In genomic region chr4:53878542-53879417, GRCm38 (mm10) we compare ENCODE assay signal across 9 mouse cellular contexts. TPM values are rescaled to one million over a fixed set of nuclear protein-coding genes. Genes with fewer than 3 reads are reported as not detected.
DNase-seq lines count a peak whose midpoint lies in the region; ATAC-seq lines count a peak whose summit lies in the region.
"Had no signal": no experiment of that assay in that cellular context is flagged by ENCODE, and none has a peak within 500 bp of the region (broad histone marks: within the 10 kb centered on the region; RNA-seq: fewer than 3 reads in every experiment).

No protein-coding gene starts in this region.

- peak overlapping the region; percentile 66 for H3K4me2 ChIP-seq in kidney, embryonic 15.5 days
- H3K4me2 ChIP-seq in hindbrain, embryonic 13.5 days = peak overlapping the region; percentile 42

- ATAC-seq in kidney, embryonic 15.5 days (replicated peaks; ENCODE audit: low FRiP score) = peak; percentile 67
- peak; percentile 66; the same call in 1 of the 2 replicates for ATAC-seq in hindbrain, embryonic 13.5 days (ENCODE audit: low FRiP score)

- H3K36me3 ChIP-seq in kidney, embryonic 15.5 days = no peaks in the 10 kb centered on the region
- no peaks in the 10 kb centered on the region for H3K36me3 ChIP-seq in hindbrain, embryonic 13.5 days

- H3K27me3 ChIP-seq in kidney, embryonic 15.5 days = no peaks in the 10 kb centered on the region
- no peaks in the 10 kb centered on the region for H3K27me3 ChIP-seq in hindbrain, embryonic 13.5 days

- WGBS in kidney, embryonic 15.5 days = 15% methylated on average over 24 of the region's 24 CpGs
- 37% methylated on average over 24 of the region's 24 CpGs for WGBS in hindbrain, embryonic 13.5 days

- no peaks in the 10 kb centered on the region for H3K9me3 ChIP-seq in kidney, embryonic 15.5 days (replicated peaks)
- H3K9me3 ChIP-seq in hindbrain, embryonic 13.5 days = no peaks in the 10 kb centered on the region

- H3K4me3 ChIP-seq in kidney, embryonic 15.5 days (replicated peaks) = peak overlapping the region; percentile 31
- 0 out of 2 replicates have a peak overlapping the region, but pooled peaks have one; percentile 2 for H3K4me3 ChIP-seq in hindbrain, embryonic 13.5 days
- H3K4me3 ChIP-seq: megakaryocyte, embryonic 14.5 days had no signal

- no peak for DNase-seq in kidney, postnatal 25 days
- peak; percentile 59 for DNase-seq in embryo, embryonic 10.5 days (ENCODE audit: low spot score)
- DNase-seq in neural tube, embryonic 10.5 days (ENCODE audit: extremely low spot score, low spot score) = peak; percentile 48
- no peak for DNase-seq in Muller cell, postnatal 12 days (ENCODE audit: inconsistent ontology term)
- no peak for DNase-seq in left cerebral cortex, adult 9 months (ENCODE audit: low spot score in 2 of 2)
- no peak for DNase-seq in layer of hippocampus, postnatal 14 days (ENCODE audit: low spot score in 2 of 2)

- H3K27ac ChIP-seq in kidney, embryonic 15.5 days = peak overlapping the region; percentile 48; the same call in 1 of the 2 replicates
- H3K27ac ChIP-seq in hindbrain, embryonic 13.5 days = peak overlapping the region; percentile 69

- no peak overlapping the region for H3K9ac ChIP-seq in kidney, embryonic 15.5 days
- peak overlapping the region; percentile 59 for H3K9ac ChIP-seq in hindbrain, embryonic 13.5 days

- peaks cover 12% of the 10 kb centered on the region for H3K4me1 ChIP-seq in kidney, embryonic 15.5 days
- peaks cover 19% of the 10 kb centered on the region for H3K4me1 ChIP-seq in hindbrain, embryonic 13.5 days (replicated peaks)
- H3K4me1 ChIP-seq: megakaryocyte, embryonic 14.5 days had no signal

RNA-seq across cellular contexts. Expression of gene Tmem38b, which starts 52.9 kb away (rescaled TPM):
- polyA plus RNA-seq in kidney, embryonic 15.5 days (2015; fragmentation: Nextera tagmentation; extraction: Ambion mirVana) = 7.1 and 8.0 TPM in 2 replicates
- 7.7 and 7.9 TPM in 2 replicates for polyA plus RNA-seq in hindbrain, embryonic 13.5 days (2015; fragmentation: Nextera tagmentation; extraction: Ambion mirVana)
- 10 to 100 TPM; 15.2 to 15.5 TPM for total RNA-seq in layer of hippocampus, postnatal 14 days (2021)

Comparison
In these comparisons a context has a peak if more than half of its experiments do, and no peak if none do; other contexts are left out.
1. DNase-seq: peak in embryo, embryonic 10.5 days (single experiment) and neural tube, embryonic 10.5 days (single experiment); none in kidney, postnatal 25 days (0 of 2), Muller cell, postnatal 12 days (single experiment), left cerebral cortex, adult 9 months (0 of 2) and layer of hippocampus, postnatal 14 days (0 of 2).